Mouse (Mus musculus) liver, postnatal 0 days (tissue): ENCODE measurements around the gene Dynlt1f. TPM values are rescaled to one million over a fixed set of nuclear protein-coding genes. Genes with fewer than 3 reads are reported as not detected.
"Not testable (repeated sequence)": the region's sequence is repeated elsewhere in the genome, so short reads cannot be mapped to it uniquely, and the experiment has no call there.

Experiments used
- ATAC-seq: fragments of 200-750 bp; cut with Nextera tagmentation; 2 replicates; pipeline ENCODE4 v1.8.0; 2017; ENCODE audit warnings: mild to moderate bottlenecking, moderate library complexity
- DNase-seq: peaks from one replicate; pipeline ENCODE4 v3.0.0-alpha.2; 2016
- H3K27ac ChIP-seq: fragments of 300-500 bp; sonication (generic); 2 replicates; pipeline ENCODE4 v1.5.1; 2014; ENCODE audit warnings: antibody characterized with exemption, moderate library complexity, mild to moderate bottlenecking, low read depth
- H3K27me3 ChIP-seq: fragments of 300-500 bp; sonication (generic); 2 replicates; pipeline ENCODE4 v1.6.1; 2014; ENCODE audit warnings: low read length, control low read depth, mixed read lengths; ENCODE audit not compliant: insufficient read depth
- H3K36me3 ChIP-seq: fragments of 300-500 bp; sonication (generic); replicated peaks from 2 replicates; pipeline ENCODE4 v1.6.1; 2014; ENCODE audit warnings: mild to moderate bottlenecking, control low read depth, low read length, moderate library complexity, mixed read lengths; ENCODE audit not compliant: insufficient read depth
- H3K4me1 ChIP-seq: fragments of 300-500 bp; sonication (generic); 2 replicates; pipeline ENCODE4 v1.6.1; 2014; ENCODE audit warnings: antibody characterized with exemption, mild to moderate bottlenecking, control low read depth; ENCODE audit not compliant: insufficient read depth
- H3K4me2 ChIP-seq: fragments of 300-500 bp; sonication (generic); 2 replicates; pipeline ENCODE4 v1.6.1; 2014; ENCODE audit warnings: low read depth, mild to moderate bottlenecking, low read length, moderate library complexity, mixed read lengths
- H3K4me3 ChIP-seq: fragments of 300-500 bp; sonication (generic); 2 replicates; pipeline ENCODE4 v1.5.1; 2014; ENCODE audit warnings: low read depth, low read length
- H3K9ac ChIP-seq: fragments of 300-500 bp; sonication (generic); replicated peaks from 2 replicates; pipeline ENCODE4 v1.6.1; 2014; ENCODE audit warnings: mild to moderate bottlenecking, moderate library complexity
- H3K9me3 ChIP-seq: fragments of 300-500 bp; sonication (generic); 2 replicates; pipeline ENCODE4 v1.6.1; 2016; ENCODE audit warnings: mild to moderate bottlenecking, control low read depth, low read length, mixed read lengths
- WGBS: fragments of 180-500 bp; shearing (Covaris S2); extraction: QIAGEN DNeasy Blood & Tissue Kit; methylation state at CpG from one replicate; pipeline ENCODE4 v1.1.7; 2014; ENCODE audit not compliant: insufficient replicate concordance; 5-methylcytosine and 5-hydroxymethylcytosine counted together
- polyA plus RNA-seq: library from polyadenylated mRNA; unstranded; fragments of >200 nt; fragmentation: Nextera tagmentation; extraction: Ambion mirVana; gene quantifications from 2 replicates; pipeline ENCODE4 v1.2.1, GENCODE M21; 2015

Gene Dynlt1f
- polyA plus RNA-seq, 1 experiment from 2014 or later: 52.8 TPM

DNA sequence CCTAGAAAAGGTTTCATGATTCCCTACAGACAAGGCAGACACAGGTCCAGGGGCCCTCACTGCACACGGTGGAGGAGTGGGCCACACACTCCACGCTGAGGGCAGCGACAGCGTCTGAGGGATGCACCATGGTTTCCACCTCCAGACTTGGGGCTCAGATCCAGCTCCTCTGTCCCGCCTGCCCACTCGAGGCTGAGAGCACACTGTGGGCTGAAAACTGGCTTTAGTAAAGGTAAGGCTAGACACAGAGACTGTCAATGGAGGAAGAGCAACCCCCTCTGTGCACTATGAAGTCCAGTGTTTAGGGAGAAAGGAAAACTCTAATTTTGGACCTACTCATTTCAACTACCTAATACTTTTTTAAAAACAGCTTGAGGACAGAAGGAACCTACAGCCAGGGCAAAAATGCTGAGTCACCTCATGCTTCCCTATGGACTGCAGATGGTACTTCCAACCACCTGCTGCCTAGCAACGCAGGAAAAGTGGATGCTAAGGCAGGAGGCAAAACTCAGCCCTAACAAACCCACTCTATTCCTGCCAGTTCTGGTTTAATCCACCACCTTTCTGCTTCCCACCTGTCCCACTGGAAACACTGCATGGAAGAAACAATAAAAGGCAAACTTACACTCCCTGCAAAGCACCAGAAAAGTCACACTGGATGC lies 4.7 kb downstream of the Dynlt1f start:
- not testable (repeated sequence) for ATAC-seq, H3K9ac ChIP-seq, H3K4me1 ChIP-seq, DNase-seq, H3K27me3 ChIP-seq, H3K27ac ChIP-seq, H3K4me3 ChIP-seq, H3K36me3 ChIP-seq, H3K9me3 ChIP-seq, H3K4me2 ChIP-seq
- WGBS: 88% methylated on average over 5 of the region's 7 CpGs

DNA sequence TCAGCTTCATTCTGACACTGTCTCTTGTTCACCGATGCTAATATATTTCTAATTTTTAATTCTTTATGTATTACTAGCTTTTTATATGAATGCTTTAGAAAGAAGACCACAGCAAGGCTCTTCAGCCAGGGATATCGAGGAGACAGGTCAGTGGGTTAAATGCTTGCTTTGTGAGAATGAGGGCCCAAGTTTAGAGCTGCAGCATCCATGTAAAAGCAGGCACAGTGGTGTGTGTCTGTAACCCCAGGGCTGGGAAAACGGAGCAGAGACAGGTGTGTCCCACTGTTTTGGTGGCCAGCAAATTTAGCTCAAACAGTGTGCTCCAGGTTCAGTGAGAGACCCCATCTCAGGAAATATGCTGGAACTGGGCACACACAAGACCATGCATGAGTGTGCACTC lies 8.2 kb downstream of the Dynlt1f start:
- H3K9ac ChIP-seq, ATAC-seq, H3K4me3 ChIP-seq, H3K36me3 ChIP-seq, H3K4me1 ChIP-seq, DNase-seq, H3K27me3 ChIP-seq, H3K27ac ChIP-seq, H3K4me2 ChIP-seq, H3K9me3 ChIP-seq: not testable (repeated sequence)
- 88% methylated on average over 3 of the region's 3 CpGs for WGBS

DNA sequence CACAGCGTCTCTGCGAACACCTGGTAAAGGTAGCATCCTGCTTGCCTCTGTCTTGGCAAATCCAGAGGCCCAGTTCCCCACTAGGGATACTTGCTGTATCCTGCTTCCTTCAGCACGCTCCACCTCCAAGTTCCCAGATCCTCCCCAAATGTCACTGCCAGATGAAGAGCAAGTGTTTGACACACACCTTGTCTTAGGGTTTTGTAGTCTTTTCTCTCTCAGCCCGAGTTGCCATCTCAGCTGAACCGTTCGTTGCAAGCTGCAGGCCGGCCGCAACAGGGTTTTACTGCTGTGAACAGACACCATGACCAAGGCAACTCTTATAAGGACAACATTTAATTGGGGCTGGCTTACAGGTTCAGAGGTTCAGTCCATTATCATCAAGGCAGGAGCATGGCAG lies 8.9 kb downstream of the Dynlt1f start:
- not testable (repeated sequence) for H3K4me3 ChIP-seq, H3K9ac ChIP-seq, H3K27me3 ChIP-seq, H3K27ac ChIP-seq, H3K9me3 ChIP-seq, ATAC-seq, H3K4me1 ChIP-seq, H3K36me3 ChIP-seq, H3K4me2 ChIP-seq, DNase-seq
- 83% methylated on average over 8 of the region's 8 CpGs for WGBS

- not testable (repeated sequence) for ATAC-seq
Observed at GRCm38 (mm10) chr17:6645668-6646067, 10.0 kb downstream of the Dynlt1f start.

DNA sequence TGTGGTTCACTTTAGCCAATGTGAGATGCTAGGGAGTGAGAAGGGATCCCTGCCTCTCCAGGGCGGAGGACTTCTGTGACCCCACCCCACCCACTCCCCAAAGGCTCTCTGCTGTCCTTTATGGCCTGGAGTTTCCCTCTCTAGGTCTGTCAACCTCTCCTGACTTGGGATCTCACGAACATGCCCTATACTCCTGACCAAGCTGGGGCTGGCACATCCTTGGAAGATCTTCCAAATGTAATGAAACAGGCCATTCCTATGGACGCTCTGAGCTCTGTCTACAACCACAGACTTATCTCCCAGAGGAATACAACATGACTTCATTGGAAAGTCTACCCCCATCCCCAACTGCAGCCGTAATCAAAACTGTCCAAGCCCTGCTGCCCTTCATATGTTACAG lies 11.0 kb downstream of the Dynlt1f start:
- H3K27ac ChIP-seq, H3K36me3 ChIP-seq, DNase-seq, H3K27me3 ChIP-seq, H3K4me2 ChIP-seq, ATAC-seq, H3K9me3 ChIP-seq, H3K4me1 ChIP-seq, H3K4me3 ChIP-seq, H3K9ac ChIP-seq: not testable (repeated sequence)
- 75% methylated on average over 4 of the region's 4 CpGs for WGBS

More at GRCm38 (mm10) chr17:6645668-6646067, 10.0 kb downstream of the Dynlt1f start:
- H3K9ac ChIP-seq, H3K4me2 ChIP-seq, H3K27ac ChIP-seq, DNase-seq, H3K9me3 ChIP-seq, H3K27me3 ChIP-seq, H3K4me1 ChIP-seq, H3K4me3 ChIP-seq, H3K36me3 ChIP-seq: not testable (repeated sequence)
- WGBS: 74% methylated on average over 3 of the region's 4 CpGs

GRCm38 (mm10) chr17:6644210-6644609 lies 11.5 kb downstream of the Dynlt1f start:
- H3K27me3 ChIP-seq, H3K4me2 ChIP-seq, H3K9ac ChIP-seq, H3K36me3 ChIP-seq, DNase-seq, H3K27ac ChIP-seq, H3K9me3 ChIP-seq, H3K4me1 ChIP-seq, H3K4me3 ChIP-seq, ATAC-seq: not testable (repeated sequence)
- 86% methylated on average over 7 of the region's 9 CpGs for WGBS

GRCm38 (mm10) chr17:6640771-6641429 lies 14.8 kb downstream of the Dynlt1f start:
- not testable (repeated sequence) for H3K27me3 ChIP-seq, H3K27ac ChIP-seq, H3K9me3 ChIP-seq, H3K4me3 ChIP-seq, DNase-seq, H3K9ac ChIP-seq, H3K36me3 ChIP-seq, ATAC-seq, H3K4me2 ChIP-seq, H3K4me1 ChIP-seq
- 68% methylated on average over 14 of the region's 14 CpGs for WGBS

GRCm38 (mm10) chr17:6640044-6640637 lies 15.6 kb downstream of the Dynlt1f start:
- 78% methylated on average over 9 of the region's 10 CpGs for WGBS

GRCm38 (mm10) chr17:6639486-6639885 lies 16.2 kb downstream of the Dynlt1f start:
- H3K27me3 ChIP-seq, H3K4me1 ChIP-seq, H3K4me2 ChIP-seq, H3K9me3 ChIP-seq, DNase-seq, H3K36me3 ChIP-seq, H3K27ac ChIP-seq, H3K4me3 ChIP-seq, H3K9ac ChIP-seq, ATAC-seq: not testable (repeated sequence)
- 84% methylated on average over 14 of the region's 21 CpGs for WGBS

More at GRCm38 (mm10) chr17:6640044-6640637, 15.6 kb downstream of the Dynlt1f start:
- not testable (repeated sequence) for ATAC-seq, H3K4me1 ChIP-seq, H3K4me3 ChIP-seq, H3K4me2 ChIP-seq, H3K27me3 ChIP-seq, H3K9ac ChIP-seq, DNase-seq, H3K36me3 ChIP-seq, H3K9me3 ChIP-seq, H3K27ac ChIP-seq
